Mouse (Mus musculus) v-Abl transformed pro-B cells (cell line): Measurements from ENCODE around the gene Maml3.

ENCODE experiments used
- in situ Hi-C, 2 experiments: fragments of 400-800 bp; cut with MboI; formaldehyde crosslinking; loops; one replicate each; pipeline ENCODE4 v1.15.1; 2025; ENCODE audit not compliant: unreplicated experiment in 2 of 2

Maml3 gene

DNA sequence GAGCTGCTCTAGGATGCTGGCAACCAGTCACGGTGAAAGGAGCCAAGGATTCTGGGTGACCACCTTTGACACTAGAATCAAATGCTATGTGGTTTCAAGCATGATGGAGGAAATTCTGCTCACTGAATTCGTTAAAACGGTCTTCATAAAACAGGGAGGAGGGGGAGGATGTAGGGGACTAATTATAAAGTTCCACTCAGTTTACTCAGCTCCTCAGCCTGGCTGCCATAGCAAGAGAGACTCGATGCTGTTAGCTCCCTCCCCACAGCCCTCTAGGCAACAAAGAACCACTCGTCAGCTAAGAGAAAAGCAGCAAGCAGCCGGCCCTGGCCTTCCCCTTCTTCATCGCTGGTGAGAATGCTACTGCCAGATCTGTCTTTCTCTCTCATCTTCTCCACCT lies 295.1 kb downstream of the Maml3 start:
- in situ Hi-C loops = loop anchor here in 1 of 2 experiments (5.0 kb wide), 1 partner anchor 42 kb away; no protein-coding TSS in a partner anchor

- in situ Hi-C loops = no loop called here
Measured at GRCm38 (mm10) chr3:51807981-51808870, 296.6 kb downstream of the Maml3 start.

GRCm38 (mm10) chr3:51805488-51806318 lies 299.2 kb downstream of the Maml3 start:
- in situ Hi-C loops = no loop called here

- in situ Hi-C loops = no loop called here
Measured at GRCm38 (mm10) chr3:51803903-51804302, 301.0 kb downstream of the Maml3 start.

DNA sequence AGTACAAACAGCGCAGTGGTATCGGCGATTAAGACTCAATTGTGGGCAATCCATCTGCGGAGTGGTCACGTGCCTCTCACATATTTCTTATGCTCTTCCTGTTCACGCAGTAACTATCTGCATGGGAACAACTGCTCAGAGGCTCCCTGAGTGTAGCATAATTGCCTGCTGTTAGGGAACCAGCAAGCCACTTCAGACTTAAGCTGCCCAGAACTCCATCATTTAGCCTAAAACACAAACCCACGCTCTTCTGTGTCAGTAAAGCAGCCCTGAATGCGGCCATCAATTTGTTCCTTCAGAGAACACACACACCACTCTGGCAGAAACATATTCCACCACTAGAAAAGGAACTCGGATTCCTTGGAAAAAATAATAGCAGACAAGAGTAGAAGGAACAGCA lies 305.2 kb downstream of the Maml3 start:
- in situ Hi-C loops = no loop called here

DNA sequence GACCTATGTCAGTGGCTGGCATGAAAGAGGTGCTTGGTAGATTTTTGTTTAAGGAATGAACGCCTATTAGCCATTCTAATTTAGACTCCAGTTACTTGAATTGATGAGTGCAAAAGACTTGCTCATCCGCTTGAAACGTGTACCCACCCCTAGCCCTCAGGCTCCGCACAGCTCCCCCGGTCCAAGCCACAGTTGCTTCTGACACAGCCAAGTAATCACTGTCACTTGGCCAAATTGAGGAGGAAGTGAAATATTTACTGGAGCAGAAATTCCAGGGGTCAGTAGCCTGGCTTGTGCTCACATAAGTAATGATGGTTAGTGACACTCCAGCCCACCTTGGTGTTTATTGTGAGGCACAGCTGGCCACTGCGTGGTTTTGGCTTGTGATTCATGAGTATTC lies 308.0 kb downstream of the Maml3 start:
- in situ Hi-C loops = no loop called here

- in situ Hi-C loops = no loop called here
Measured at GRCm38 (mm10) chr3:51796219-51796828, 308.6 kb downstream of the Maml3 start.

GRCm38 (mm10) chr3:51791542-51791941 lies 313.3 kb downstream of the Maml3 start:
- in situ Hi-C loops = loop anchor here in 1 of 2 experiments (5.0 kb wide), 1 partner anchor 211 kb away; no protein-coding TSS in a partner anchor

GRCm38 (mm10) chr3:51789389-51789904 lies 315.4 kb downstream of the Maml3 start:
- in situ Hi-C loops = loop anchor here (5.0 kb wide), 5 partner anchors 37 to 403 kb away; no protein-coding TSS in a partner anchor

- in situ Hi-C loops = loop anchor here (5.0 kb wide), 5 partner anchors 36 to 404 kb away; no protein-coding TSS in a partner anchor
Measured at GRCm38 (mm10) chr3:51788591-51789339, 316.1 kb downstream of the Maml3 start.

DNA sequence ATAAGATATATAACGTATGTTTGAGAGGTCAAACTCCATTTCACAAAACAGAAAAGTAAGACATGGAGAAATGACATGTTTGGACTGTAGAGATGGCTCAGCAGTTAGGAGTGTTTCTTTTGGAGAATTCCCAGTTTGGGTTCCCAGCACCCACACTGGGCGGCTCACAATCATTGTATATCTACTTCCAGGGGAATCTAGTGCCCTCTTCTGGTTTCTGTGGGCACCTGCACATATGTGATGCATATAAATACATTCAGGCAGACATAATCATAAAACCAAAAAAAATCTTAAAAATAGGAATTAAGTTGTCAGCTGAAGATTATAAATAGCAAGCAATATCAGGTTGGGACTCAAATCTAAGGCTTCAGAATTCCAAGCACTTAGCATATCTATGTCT lies 316.9 kb downstream of the Maml3 start:
- in situ Hi-C loops = loop anchor here (5.0 kb wide), 5 partner anchors 36 to 404 kb away; no protein-coding TSS in a partner anchor

- in situ Hi-C loops = loop anchor here (5.0 kb wide), 5 partner anchors 33 to 407 kb away; no protein-coding TSS in a partner anchor
Measured at GRCm38 (mm10) chr3:51785796-51786195, 319.1 kb downstream of the Maml3 start.

DNA sequence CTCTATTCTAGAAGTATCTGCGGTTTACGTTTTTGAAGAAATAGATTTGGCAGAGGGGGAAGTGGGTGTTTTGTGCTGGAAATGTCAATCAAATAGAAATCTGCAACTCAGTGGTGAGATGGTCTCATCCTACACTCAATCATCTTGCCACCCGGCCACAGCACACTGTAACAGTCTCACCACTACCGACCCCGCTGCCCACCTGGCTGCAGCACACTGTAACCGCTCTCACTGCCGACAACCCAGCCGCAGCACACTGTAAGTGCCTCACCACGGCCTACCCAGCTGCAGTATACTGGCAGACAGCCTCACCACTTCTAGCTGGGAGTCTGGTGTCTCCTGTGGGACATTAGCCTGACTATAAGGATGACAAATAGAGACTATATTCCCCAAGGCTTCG lies 322.7 kb downstream of the Maml3 start:
- in situ Hi-C loops = no loop called here

DNA sequence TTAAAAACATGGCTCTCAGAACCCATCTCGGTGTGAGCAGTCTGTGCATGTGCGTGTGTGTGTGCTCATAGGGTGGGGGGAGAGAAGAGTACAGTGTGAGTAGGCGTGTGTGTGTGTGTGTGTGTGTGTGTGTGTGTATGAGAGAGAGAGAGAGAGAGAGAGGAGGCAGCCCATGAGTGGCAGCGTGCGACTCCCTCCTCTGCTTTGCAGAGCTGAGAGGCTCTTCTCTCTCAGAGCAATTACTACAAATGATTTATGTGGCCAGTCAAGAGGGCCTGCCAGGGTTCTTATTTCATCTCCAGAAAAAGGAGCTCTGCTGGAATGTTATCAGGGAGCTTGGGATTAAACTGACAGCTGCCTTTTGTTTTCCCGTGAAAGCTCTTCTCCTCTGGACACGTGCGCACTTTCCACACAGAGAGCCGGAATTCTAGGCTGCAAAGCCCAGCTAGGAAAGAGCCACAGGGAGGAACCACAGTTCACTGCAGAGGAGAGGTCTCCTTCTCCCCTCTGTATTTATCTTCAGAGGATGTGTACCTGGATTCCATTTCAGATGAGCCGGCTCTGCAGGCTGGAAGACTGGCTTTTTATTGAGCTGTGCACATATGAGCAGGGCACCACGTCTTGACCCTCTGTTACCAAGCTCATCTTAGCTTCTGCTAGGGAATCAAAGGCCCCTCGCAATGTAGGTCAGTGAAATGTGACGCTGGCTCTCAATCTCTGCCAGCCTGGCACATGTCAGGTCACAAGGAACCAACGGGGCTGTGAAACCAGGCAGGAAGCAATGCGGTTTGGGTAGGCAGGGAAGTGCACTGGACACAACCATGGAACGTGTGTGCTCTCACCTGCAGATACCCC lies 325.9 kb downstream of the Maml3 start:
- in situ Hi-C loops = no loop called here

- in situ Hi-C loops = no loop called here
Measured at GRCm38 (mm10) chr3:51778179-51778578, 326.7 kb downstream of the Maml3 start.

GRCm38 (mm10) chr3:51776018-51776611 lies 328.8 kb downstream of the Maml3 start:
- in situ Hi-C loops = no loop called here

DNA sequence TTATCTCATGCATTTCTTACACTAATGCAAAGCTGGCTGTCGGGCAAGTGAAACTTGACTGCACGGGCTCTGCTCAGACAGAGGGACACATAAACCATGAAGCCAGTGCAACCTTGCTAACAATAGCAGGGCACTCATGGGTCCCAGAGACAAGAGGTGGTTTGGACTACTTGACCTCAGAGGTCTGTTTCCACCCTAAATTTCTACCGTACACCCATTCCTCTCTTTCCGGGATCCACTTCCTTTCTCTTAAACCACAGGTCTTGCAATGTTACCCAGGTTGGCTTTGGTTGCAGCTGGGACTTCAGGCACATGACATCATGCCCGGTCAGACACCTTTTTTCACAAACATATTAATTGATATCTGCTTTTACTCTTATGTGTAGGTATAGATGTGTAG lies 331.3 kb downstream of the Maml3 start:
- in situ Hi-C loops = no loop called here

GRCm38 (mm10) chr3:51771839-51772630 lies 332.8 kb downstream of the Maml3 start:
- in situ Hi-C loops = no loop called here
